Mouse (Mus musculus) stomach, embryonic 16.5 days (tissue): Measurements from ENCODE around the gene Btbd17. TPM values are rescaled to one million over a fixed set of nuclear protein-coding genes. Genes with fewer than 3 reads are reported as not detected.
A peak's percentile ranks its signal among the peaks of the same experiment; 100 is the strongest.

ENCODE experiments used
- ATAC-seq: fragments of 200-750 bp; cut with Nextera tagmentation; 2 replicates; pipeline ENCODE4 v1.8.0; 2017; ENCODE audit warnings: moderate number of reproducible peaks, moderate TSS enrichment; ENCODE audit not compliant: insufficient read depth, low FRiP score
- H3K27ac ChIP-seq: fragments of 300-500 bp; sonication (generic); 2 replicates; pipeline ENCODE4 v1.5.1; 2014; ENCODE audit warnings: low read length
- H3K27me3 ChIP-seq: fragments of 300-500 bp; sonication (generic); 2 replicates; pipeline ENCODE4 v1.6.1; 2014; ENCODE audit warnings: low read length, control low read depth, mixed read lengths; ENCODE audit not compliant: control insufficient read depth, insufficient read depth
- H3K36me3 ChIP-seq: fragments of 300-500 bp; sonication (generic); 2 replicates; pipeline ENCODE4 v1.6.1; 2014; ENCODE audit warnings: low read length; ENCODE audit not compliant: control insufficient read depth, insufficient read depth
- H3K4me1 ChIP-seq: fragments of 300-500 bp; sonication (generic); 2 replicates; pipeline ENCODE4 v1.6.1; 2014; ENCODE audit warnings: low read length, control low read depth, mixed read lengths; ENCODE audit not compliant: control insufficient read depth, insufficient read depth
- H3K4me2 ChIP-seq: fragments of 300-500 bp; sonication (generic); 2 replicates; pipeline ENCODE4 v1.6.1; 2014; ENCODE audit warnings: low read depth, low read length, mixed read lengths
- H3K4me3 ChIP-seq: fragments of 300-500 bp; sonication (generic); replicated peaks from 2 replicates; pipeline ENCODE4 v1.5.1; 2014; ENCODE audit warnings: mild to moderate bottlenecking, low read length
- H3K9ac ChIP-seq: fragments of 300-500 bp; sonication (generic); 2 replicates; pipeline ENCODE4 v1.6.1; 2014; ENCODE audit warnings: low read length
- H3K9me3 ChIP-seq: fragments of 300-500 bp; sonication (generic); replicated peaks from 2 replicates; pipeline ENCODE4 v1.6.1; 2016; ENCODE audit warnings: low read length, control low read depth; ENCODE audit not compliant: control insufficient read depth
- WGBS: fragments of 180-500 bp; shearing (Covaris S2); extraction: QIAGEN DNeasy Blood & Tissue Kit; methylation state at CpG from one replicate; pipeline ENCODE4 v1.1.7; 2014; 5-methylcytosine and 5-hydroxymethylcytosine counted together
- polyA plus RNA-seq: library from polyadenylated mRNA; unstranded; fragments of >200 nt; fragmentation: Nextera tagmentation; extraction: Ambion mirVana; gene quantifications from 2 replicates; pipeline ENCODE4 v1.2.1, GENCODE M21; 2015

The Btbd17 gene
- polyA plus RNA-seq, 1 experiment from 2014 or later = 1.3 TPM

DNA sequence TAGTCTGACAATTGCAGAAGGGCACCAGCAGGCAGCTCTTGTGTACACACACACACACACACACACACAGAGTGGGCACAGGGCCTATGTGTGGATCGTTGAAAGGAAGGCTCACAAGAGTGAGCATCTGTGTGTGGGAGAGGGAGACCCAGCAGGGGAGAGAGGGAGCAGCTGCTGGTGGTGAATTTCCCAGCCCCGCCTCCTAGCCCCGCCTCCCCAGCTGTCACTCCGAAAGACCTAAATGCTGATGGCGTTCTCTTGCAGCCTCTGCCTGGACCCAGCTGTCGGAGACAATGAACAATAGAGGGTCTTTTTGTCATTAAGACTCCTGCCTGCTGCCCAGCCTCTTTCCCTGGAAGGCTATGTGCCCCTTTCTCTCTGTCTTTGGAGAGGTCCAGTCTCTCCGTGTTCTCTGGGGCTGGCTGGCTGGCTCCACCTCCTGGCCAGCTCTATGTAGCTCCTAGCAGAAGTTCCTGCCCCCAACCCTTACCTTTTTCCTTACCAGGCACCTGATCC lies 456 bp downstream of the Btbd17 start:
- Histone ChIP-seq H3K36me3 (no peaks in the 10 kb centered on the region), H3K4me1 (peaks cover 20% of the 10 kb centered on the region), H3K27me3 (peaks cover 34% of the 10 kb centered on the region), H3K4me3 (peak overlapping the region; percentile 46), H3K9me3 (no peaks in the 10 kb centered on the region), H3K27ac (no peak overlapping the region), H3K4me2 (peak overlapping the region; percentile 73), H3K9ac (peak overlapping the region; percentile 57)
- ATAC-seq = peak; percentile 73
- WGBS = 0% methylated on average over 7 of the region's 7 CpGs

DNA sequence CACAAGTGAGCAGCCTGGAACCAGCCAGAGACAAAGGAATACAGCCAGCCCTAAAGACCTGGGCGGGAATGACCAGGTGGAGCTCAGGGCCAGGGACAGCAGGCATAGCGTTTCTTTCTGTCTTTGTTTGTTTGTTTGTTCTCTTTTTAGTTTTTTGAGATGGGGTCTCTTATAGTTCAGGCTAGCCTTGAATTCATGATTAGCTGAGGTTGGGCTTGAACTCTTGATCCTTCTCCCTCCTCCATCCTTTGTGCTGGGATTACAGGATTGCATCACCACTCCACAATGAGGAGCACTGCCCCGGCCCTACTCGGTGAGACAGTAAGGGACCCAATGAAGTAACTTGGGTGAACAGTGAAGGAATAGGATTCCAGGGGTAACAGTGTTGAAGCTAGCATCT lies 1.1 kb downstream of the Btbd17 start:
- no peak for ATAC-seq
- no peaks in the 10 kb centered on the region for H3K36me3 ChIP-seq
- no peak overlapping the region for H3K9ac ChIP-seq
- peaks cover 40% of the 10 kb centered on the region for H3K27me3 ChIP-seq
- no peak overlapping the region for H3K27ac ChIP-seq
- H3K4me1 ChIP-seq = peaks cover 20% of the 10 kb centered on the region
- 54% methylated on average over 4 of the region's 4 CpGs for WGBS
- H3K4me2 ChIP-seq = peak overlapping the region; percentile 73
- no peak overlapping the region for H3K4me3 ChIP-seq
- no peaks in the 10 kb centered on the region for H3K9me3 ChIP-seq

DNA sequence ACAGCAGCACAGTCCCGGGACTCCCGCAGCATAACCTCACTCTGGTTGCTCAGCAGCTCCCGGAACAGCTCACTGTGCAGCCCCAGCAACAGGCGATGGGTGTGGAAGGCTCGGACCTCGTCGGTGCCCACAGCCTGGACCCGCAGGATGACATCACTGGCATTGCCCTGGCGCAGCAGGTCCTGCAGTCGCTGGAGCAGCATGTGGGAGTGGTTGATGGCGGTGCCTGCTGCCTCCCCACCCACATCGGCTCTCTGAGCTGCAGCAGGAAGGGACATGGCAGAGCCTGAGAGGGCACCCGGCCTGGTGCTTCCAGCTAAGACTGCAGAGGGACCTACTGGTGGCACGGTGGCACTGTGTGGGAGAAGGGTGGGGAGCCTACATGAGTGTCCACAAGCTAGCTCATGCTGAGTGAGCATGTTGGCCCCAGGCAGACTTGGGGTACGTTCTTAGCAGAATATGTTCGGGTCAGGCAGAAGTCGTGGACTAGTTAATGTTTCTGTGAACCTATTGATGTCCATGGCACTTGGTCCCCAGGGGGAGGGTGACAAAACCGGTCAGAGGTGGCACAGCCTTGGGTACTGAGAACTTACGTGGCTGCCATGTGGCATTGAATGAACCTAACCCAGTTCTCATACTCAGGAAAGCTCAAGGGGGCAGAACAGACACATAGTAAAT lies 1.7 kb downstream of the Btbd17 start:
- H3K36me3 ChIP-seq = no peaks in the 10 kb centered on the region
- no peaks in the 10 kb centered on the region for H3K9me3 ChIP-seq
- H3K9ac ChIP-seq = no peak overlapping the region
- WGBS = 68% methylated on average over 19 of the region's 19 CpGs
- H3K4me2 ChIP-seq = no peak overlapping the region
- peaks cover 46% of the 10 kb centered on the region for H3K27me3 ChIP-seq
- H3K4me3 ChIP-seq = no peak overlapping the region
- H3K27ac ChIP-seq = no peak overlapping the region
- H3K4me1 ChIP-seq = peaks cover 20% of the 10 kb centered on the region
- no peak for ATAC-seq

DNA sequence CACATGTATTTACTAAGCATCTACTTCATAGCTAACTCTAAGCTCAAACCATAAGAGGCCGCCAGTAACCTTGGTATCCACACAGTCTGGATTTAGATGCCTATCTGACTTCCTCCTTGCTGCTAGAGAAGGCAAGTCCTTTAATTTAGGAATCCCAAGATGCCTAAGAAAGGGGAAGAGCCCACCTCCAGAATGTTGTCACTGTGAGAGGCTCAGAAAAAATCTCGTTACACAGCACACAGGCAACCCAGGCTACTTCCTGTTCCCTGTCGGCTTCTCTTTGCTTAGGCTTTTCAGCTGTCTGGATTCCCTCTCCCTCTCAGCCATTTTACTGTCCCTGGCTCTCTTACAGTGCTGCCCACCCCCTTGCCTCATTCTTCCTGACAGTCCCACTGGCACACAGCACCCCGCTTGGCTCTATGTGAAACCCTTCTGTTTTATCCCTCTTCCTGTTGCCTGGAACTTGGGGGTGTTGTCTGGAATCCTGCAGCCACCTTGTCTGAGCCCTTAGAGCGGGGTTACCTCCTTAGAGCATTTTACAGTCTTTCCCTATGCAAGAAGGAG lies 2.7 kb downstream of the Btbd17 start:
- no peak overlapping the region for H3K27ac ChIP-seq
- H3K9ac ChIP-seq = no peak overlapping the region
- no peaks in the 10 kb centered on the region for H3K9me3 ChIP-seq
- no peaks in the 10 kb centered on the region for H3K36me3 ChIP-seq
- ATAC-seq = no peak
- no peak overlapping the region for H3K4me2 ChIP-seq
- peaks cover 51% of the 10 kb centered on the region for H3K27me3 ChIP-seq
- WGBS = 61% methylated on average over 5 of the region's 5 CpGs
- H3K4me1 ChIP-seq = peaks cover 20% of the 10 kb centered on the region
- H3K4me3 ChIP-seq = no peak overlapping the region

DNA sequence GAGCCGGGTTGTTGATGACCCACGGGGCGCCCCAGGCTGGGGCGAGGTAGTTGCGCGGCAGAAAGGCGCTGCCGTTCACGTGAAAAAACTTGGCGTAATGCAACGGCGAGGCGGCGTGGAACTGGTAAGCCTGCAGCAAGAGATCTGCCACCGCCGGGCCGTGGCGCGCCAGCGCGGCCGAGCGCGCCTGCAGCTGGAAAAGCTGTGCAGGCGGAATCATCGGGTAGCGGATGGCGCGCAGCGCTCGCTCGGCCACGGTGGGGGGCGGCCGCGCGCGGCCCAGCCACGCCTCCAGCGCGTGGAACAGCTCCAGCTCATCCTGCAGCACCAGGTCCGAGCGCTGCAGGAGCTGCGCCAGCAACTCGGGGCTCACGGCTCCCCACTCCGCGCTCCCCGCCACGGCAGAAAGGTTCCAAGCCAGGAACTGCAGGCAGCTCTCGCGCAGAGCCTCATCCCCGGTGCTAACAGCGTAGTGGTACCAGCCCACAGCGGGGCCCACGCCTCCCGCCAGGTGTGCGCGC lies 3.8 kb downstream of the Btbd17 start:
- Histone ChIP-seq H3K4me3 (peak overlapping the region; percentile 49), H3K36me3 (no peaks in the 10 kb centered on the region), H3K4me1 (peaks cover 20% of the 10 kb centered on the region), H3K4me2 (peak overlapping the region; percentile 90), H3K9me3 (no peaks in the 10 kb centered on the region), H3K9ac (peak overlapping the region; percentile 32; the same call in 1 of the 2 replicates), H3K27me3 (peaks cover 61% of the 10 kb centered on the region), H3K27ac (no peak overlapping the region)
- under 1% methylated on average over 59 of the region's 59 CpGs for WGBS
- no peak for ATAC-seq

DNA sequence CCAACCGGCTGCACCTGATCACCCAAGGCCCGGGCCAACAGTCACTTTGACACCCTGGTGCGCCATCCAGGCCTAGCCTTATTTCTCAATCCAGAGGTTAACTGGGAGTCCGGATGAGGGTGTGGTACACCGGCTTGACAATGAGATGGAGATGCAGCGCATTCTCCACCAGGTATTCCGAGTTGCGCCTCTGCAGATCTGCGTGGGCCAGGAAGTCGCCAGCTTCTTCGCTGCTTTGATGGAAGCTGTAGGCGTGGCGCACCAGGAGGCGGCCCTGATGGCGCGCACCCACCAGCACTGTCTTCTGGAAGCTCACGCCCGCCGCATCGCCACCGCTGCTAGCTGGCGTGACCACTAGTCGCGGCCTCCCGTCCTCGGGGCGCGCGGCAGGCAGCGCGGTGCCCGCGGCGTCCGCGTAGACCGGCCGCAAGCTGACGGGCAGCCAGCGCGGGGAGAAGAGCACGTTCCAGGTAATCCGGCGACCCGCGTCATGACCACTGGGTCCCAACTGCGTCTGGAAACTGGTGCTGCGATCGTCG lies 4.3 kb downstream of the Btbd17 start:
- 1% methylated on average over 50 of the region's 50 CpGs for WGBS
- Histone ChIP-seq H3K27ac (no peak overlapping the region), H3K9me3 (no peaks in the 10 kb centered on the region), H3K27me3 (peaks cover 66% of the 10 kb centered on the region), H3K9ac (peak overlapping the region; percentile 32), H3K4me3 (peak overlapping the region; percentile 49), H3K36me3 (no peaks in the 10 kb centered on the region), H3K4me2 (peak overlapping the region; percentile 90), H3K4me1 (peaks cover 21% of the 10 kb centered on the region)
- no peak for ATAC-seq

DNA sequence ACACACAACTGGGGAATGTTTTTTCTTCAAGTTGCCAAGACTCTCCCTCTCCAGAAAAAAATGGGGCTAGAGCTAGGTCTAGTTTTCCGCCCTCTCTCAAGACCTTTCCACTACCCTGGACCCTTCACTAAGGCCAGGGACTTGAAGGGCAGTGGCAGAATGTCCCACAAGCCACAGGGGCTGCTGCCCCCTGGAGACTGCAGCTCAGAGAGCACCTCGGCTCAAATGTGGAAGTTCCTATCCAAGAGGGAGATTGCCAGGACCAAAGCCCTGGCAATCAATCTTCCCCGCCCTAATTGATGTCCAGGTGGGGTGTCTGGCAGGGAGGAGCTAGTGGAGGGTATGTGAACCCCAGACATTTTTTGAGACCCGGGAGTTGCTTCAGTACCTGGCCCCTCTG lies 4.9 kb downstream of the Btbd17 start:
- Histone ChIP-seq H3K4me1 (peaks cover 23% of the 10 kb centered on the region), H3K9me3 (no peaks in the 10 kb centered on the region), H3K36me3 (no peaks in the 10 kb centered on the region), H3K9ac (no peak overlapping the region), H3K27ac (no peak overlapping the region), H3K4me2 (no peak overlapping the region), H3K27me3 (peaks cover 72% of the 10 kb centered on the region), H3K4me3 (no peak overlapping the region)
- no peak for ATAC-seq
- 26% methylated on average over 4 of the region's 4 CpGs for WGBS

DNA sequence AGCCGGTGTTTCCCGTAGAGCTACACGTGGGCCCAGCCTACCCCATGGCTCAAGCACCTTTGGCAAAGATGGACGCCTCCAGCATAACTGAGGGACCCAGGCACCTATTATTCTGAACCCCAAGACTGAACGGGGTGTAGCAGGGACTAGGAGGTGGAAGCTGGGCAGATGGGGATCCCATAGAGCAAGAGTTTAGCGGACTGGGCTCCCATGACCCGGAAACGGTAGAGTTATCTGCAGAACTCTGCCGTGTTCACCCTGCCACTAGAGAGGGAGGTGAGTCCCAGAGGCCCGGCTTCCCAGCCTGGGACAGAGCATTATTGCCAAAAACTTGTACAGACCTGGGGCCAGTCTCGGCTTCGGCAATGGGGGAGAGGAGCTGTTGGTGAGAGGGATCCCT lies 5.6 kb downstream of the Btbd17 start:
- Histone ChIP-seq H3K9ac (no peak overlapping the region), H3K9me3 (no peaks in the 10 kb centered on the region), H3K27me3 (peaks cover 79% of the 10 kb centered on the region), H3K4me2 (no peak overlapping the region), H3K27ac (no peak overlapping the region), H3K36me3 (no peaks in the 10 kb centered on the region), H3K4me1 (peaks cover 20% of the 10 kb centered on the region), H3K4me3 (no peak overlapping the region)
- no peak for ATAC-seq
- 76% methylated on average over 12 of the region's 12 CpGs for WGBS

DNA sequence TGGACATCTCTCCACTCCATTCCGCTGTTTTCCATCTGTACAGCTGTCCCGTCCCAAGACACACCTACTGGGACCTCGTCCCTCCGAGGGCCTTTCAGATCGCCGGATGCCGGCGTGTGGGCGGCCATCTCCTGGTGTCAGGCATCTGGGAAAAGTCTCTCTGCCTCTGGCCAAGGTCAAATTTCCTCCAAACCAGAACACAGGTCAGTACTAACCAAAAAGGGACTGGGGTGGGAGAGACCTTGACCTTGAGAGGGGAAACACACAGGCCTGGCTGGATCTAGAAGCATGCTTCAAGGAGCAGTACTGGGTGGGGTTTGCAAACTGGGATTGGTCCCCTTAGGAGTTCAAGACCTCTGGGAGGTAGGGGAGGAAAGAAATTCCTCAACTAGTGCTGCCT lies 6.0 kb downstream of the Btbd17 start:
- Histone ChIP-seq H3K9me3 (no peaks in the 10 kb centered on the region), H3K9ac (no peak overlapping the region), H3K4me1 (peaks cover 16% of the 10 kb centered on the region), H3K4me3 (no peak overlapping the region), H3K4me2 (no peak overlapping the region), H3K27me3 (peaks cover 83% of the 10 kb centered on the region), H3K27ac (no peak overlapping the region), H3K36me3 (no peaks in the 10 kb centered on the region)
- WGBS = 58% methylated on average over 9 of the region's 9 CpGs
- ATAC-seq = no peak
